Mouse (Mus musculus) CH12.LX (cell line): ENCODE results near the gene Ptpn11. TPM values are rescaled to one million over a fixed set of nuclear protein-coding genes. Genes with fewer than 3 reads are reported as not detected.

Experiments used
- DNase-seq: peaks from one replicate; pipeline ENCODE4 v3.0.0-alpha.2; 2013; ENCODE audit errors: extremely low read depth
- H3K27ac ChIP-seq: 2 replicates; pipeline ENCODE4 v1.5.1; 2012; ENCODE audit warnings: low read depth, mild to moderate bottlenecking, control low read depth, moderate library complexity; ENCODE audit not compliant: insufficient read depth
- H3K27me3 ChIP-seq: replicated peaks from 2 replicates; pipeline ENCODE3; 2012; ENCODE audit warnings: inconsistent platforms
- H3K36me3 ChIP-seq, 2 experiments: replicated peaks in 1 of 2; 2 replicates each; pipeline versions ENCODE3 to v1.6.1; 2012; ENCODE audit warnings: inconsistent platforms in 1 of 2, low read length in 1 of 2, mild to moderate bottlenecking in 1 of 2, mixed read lengths in 1 of 2, moderate library complexity in 1 of 2; ENCODE audit not compliant: control insufficient read depth in 1 of 2, insufficient read depth in 1 of 2
- H3K4me1 ChIP-seq, 2 experiments: 2 replicates each; pipeline ENCODE4 v1.6.1; 2012; ENCODE audit warnings: inconsistent platforms in 1 of 2, moderate library complexity in 1 of 2; ENCODE audit not compliant: insufficient read depth in 2 of 2, control insufficient read depth in 1 of 2
- H3K4me2 ChIP-seq: 2 replicates; pipeline ENCODE4 v1.6.1; 2012; ENCODE audit warnings: low read depth, mild to moderate bottlenecking, control low read depth; ENCODE audit not compliant: poor library complexity, insufficient read depth, severe bottlenecking
- H3K4me3 ChIP-seq, 3 experiments: fragments of 150-350 bp in 1 of 3; sonication (generic) in 1 of 3; replicated peaks in 1 of 3; 2 replicates each; pipeline versions ENCODE3 to v1.5.1; 2011 to 2012; ENCODE audit warnings: low read depth in 2 of 3, low read length in 2 of 3, mild to moderate bottlenecking in 2 of 3, moderate library complexity in 2 of 3, control low read depth in 1 of 3, improper control_type of control experiment in 1 of 3, inconsistent platforms in 1 of 3, mixed read lengths in 1 of 3; ENCODE audit not compliant: poor library complexity in 1 of 3
- H3K79me2 ChIP-seq: replicated peaks from 2 replicates; pipeline ENCODE4 v1.6.1; 2012; ENCODE audit warnings: mild to moderate bottlenecking, moderate library complexity; ENCODE audit not compliant: control insufficient read depth, poor library complexity, insufficient read depth, severe bottlenecking; ENCODE audit errors: extremely low read depth
- H3K9ac ChIP-seq: 2 replicates; pipeline ENCODE4 v1.6.1; 2012; ENCODE audit warnings: low read depth, mild to moderate bottlenecking, control low read depth, moderate library complexity; ENCODE audit not compliant: insufficient read depth
- H3K9me3 ChIP-seq: replicated peaks from 2 replicates; pipeline ENCODE3; 2012; ENCODE audit warnings: low read length, inconsistent platforms, mixed read lengths
- CHD1 ChIP-seq: IDR thresholded peaks from 2 replicates; pipeline ENCODE4 v1.6.1; 2012; ENCODE audit warnings: low read depth, low read length, improper control_type of control experiment, inconsistent platforms
- ELF1 ChIP-seq: IDR thresholded peaks from 2 replicates; pipeline ENCODE4 v1.6.1; 2014; ENCODE audit warnings: low read depth, mild to moderate bottlenecking, inconsistent platforms, low read length, improper control_type of control experiment
- ETS1 ChIP-seq: conservative IDR thresholded peaks from 2 replicates; pipeline ENCODE4 v1.6.1; 2012; ENCODE audit warnings: low read depth, mild to moderate bottlenecking, inconsistent platforms, low read length, improper control_type of control experiment, moderate library complexity
- GABPA ChIP-seq: IDR thresholded peaks from 2 replicates; pipeline ENCODE4 v1.6.1; 2012; ENCODE audit warnings: low read depth, low read length, improper control_type of control experiment, inconsistent platforms; ENCODE audit not compliant: insufficient replicate concordance
- JUN ChIP-seq: IDR thresholded peaks from 2 replicates; pipeline ENCODE4 v1.6.1; 2011; ENCODE audit warnings: low read depth, mild to moderate bottlenecking, low read length, improper control_type of control experiment, moderate library complexity; ENCODE audit not compliant: insufficient read depth
- KAT2A ChIP-seq: IDR thresholded peaks from 2 replicates; pipeline ENCODE4 v1.6.1; 2012; ENCODE audit warnings: low read length, improper control_type of control experiment, inconsistent platforms; ENCODE audit not compliant: insufficient replicate concordance
- MAFK ChIP-seq: IDR thresholded peaks from 2 replicates; pipeline ENCODE4 v1.6.1; 2011; ENCODE audit warnings: low read length, improper control_type of control experiment; ENCODE audit not compliant: insufficient replicate concordance
- MAZ ChIP-seq: IDR thresholded peaks from 2 replicates; pipeline ENCODE4 v1.6.1; 2012; ENCODE audit warnings: low read depth, mild to moderate bottlenecking, inconsistent platforms, low read length, improper control_type of control experiment, moderate library complexity
- MYC ChIP-seq: IDR thresholded peaks from 2 replicates; pipeline ENCODE4 v1.6.1; 2011; ENCODE audit warnings: low read depth, mild to moderate bottlenecking, improper control_type of control experiment, low read length
- NRF1 ChIP-seq: IDR thresholded peaks from 2 replicates; pipeline ENCODE4 v1.6.1; 2014; ENCODE audit warnings: low read depth, mild to moderate bottlenecking, inconsistent platforms, low read length, improper control_type of control experiment, moderate library complexity
- PAX5 ChIP-seq: IDR thresholded peaks from 2 replicates; pipeline ENCODE4 v1.6.1; 2012; ENCODE audit warnings: low read length, inconsistent platforms, mixed read lengths
- POLR2AphosphoS2 ChIP-seq: IDR thresholded peaks from 2 replicates; pipeline ENCODE4 v1.6.1; 2011; ENCODE audit warnings: low read depth, low read length, improper control_type of control experiment
- SMC3 ChIP-seq: IDR thresholded peaks from 2 replicates; pipeline ENCODE4 v1.6.1; 2011; ENCODE audit warnings: low read depth, low read length, improper control_type of control experiment
- TBP ChIP-seq: conservative IDR thresholded peaks from 2 replicates; pipeline ENCODE4 v1.6.1; 2011; ENCODE audit warnings: low read depth, low read length, improper control_type of control experiment
- TCF12 ChIP-seq: IDR thresholded peaks from 2 replicates; pipeline ENCODE4 v1.6.1; 2014; ENCODE audit warnings: low read depth, mild to moderate bottlenecking, inconsistent platforms, low read length, improper control_type of control experiment
- ZKSCAN1 ChIP-seq: IDR thresholded peaks from 2 replicates; pipeline ENCODE4 v1.6.1; 2012; ENCODE audit warnings: low read depth, inconsistent platforms, low read length, improper control_type of control experiment, borderline replicate concordance
- ZMIZ1 ChIP-seq: IDR thresholded peaks from 2 replicates; pipeline ENCODE4 v1.6.1; 2012; ENCODE audit warnings: low read depth, mild to moderate bottlenecking, inconsistent platforms, low read length, improper control_type of control experiment
- dilution Hi-C: fragments of 300-500 bp; cut with MboI; formaldehyde crosslinking; loops from 2 replicates; pipeline ENCODE4 v1.14.3; 2020; ENCODE audit warnings: low sequenced_read_pairs; ENCODE audit not compliant: extremely low pct_unique_long_range_greater_than_20kb, extremely low pct_ligation_motif_present
- in situ Hi-C: fragments of 300-500 bp; cut with MboI; formaldehyde crosslinking; loops from 3 replicates; pipeline ENCODE4 v1.14.3; 2019; ENCODE audit warnings: low sequenced_read_pairs, low pct_ligation_motif_present, low pct_unique_long_range_greater_than_20kb, mixed read lengths
- polyA plus RNA-seq: library from polyadenylated mRNA; unstranded; fragments of >175 nt; gene quantifications from 2 replicates; pipeline ENCODE4 v1.2.1, GENCODE M21; 2012; ENCODE audit warnings: low read depth; ENCODE audit not compliant: insufficient read length
- total RNA-seq, 2 experiments: library from RNA; depleted of rRNA; stranded (reverse); fragments of 300-350 nt in 1 of 2; fragments of >200 nt in 1 of 2; gene quantifications; 2 replicates each; pipeline ENCODE4 v1.2.3; 2012 to 2014

Ptpn11 gene
- total and polyA plus RNA-seq, 3 experiments: 33.2 to 62.8 (median 44.6) TPM

GRCm38 (mm10) chr5:121118345-121118744 is 72.9 kb downstream of the Ptpn11 start:
- Histone ChIP-seq H3K4me2 (no peak overlapping the region), H3K4me3 (no peak overlapping the region), H3K27ac (no peak overlapping the region), H3K9ac (no peak overlapping the region), H3K79me2 (no peaks in the 10 kb centered on the region), H3K36me3 (peaks cover 0 to 1% of the 10 kb centered on the region in 2 experiments), H3K9me3 (no peaks in the 10 kb centered on the region), H3K4me1 (peaks cover 2 to 28% of the 10 kb centered on the region in 2 experiments; a peak in 3 of 4 replicates), H3K27me3 (no peaks in the 10 kb centered on the region)
- no peak for DNase-seq
- dilution Hi-C loops: no loop called here
- in situ Hi-C loops: no loop called here
- TF ChIP-seq TBP (no peak), TCF12 (no peak), PAX5 (no peak), MAZ (no peak), ZKSCAN1 (no peak), MYC (no peak), MAFK (no peak), NRF1 (no peak), ETS1 (no peak), ELF1 (no peak), CHD1 (no peak), POLR2AphosphoS2 (no peak), SMC3 (no peak)

- in situ Hi-C loops: no loop called here
- peaks cover 2 to 22% of the 10 kb centered on the region in 2 experiments; a peak in 2 of 4 replicates for H3K4me1 ChIP-seq
- H3K36me3 ChIP-seq: no peaks in the 10 kb centered on the region
- no peaks in the 10 kb centered on the region for H3K9me3 ChIP-seq
- H3K27ac ChIP-seq: no peak overlapping the region
- H3K9ac ChIP-seq: no peak overlapping the region
- no peak for TF ChIP-seq JUN
- TF ChIP-seq KAT2A: no peak
- no peak for TF ChIP-seq MAFK
- TF ChIP-seq ZMIZ1: no peak
- no peak for TF ChIP-seq GABPA
- DNase-seq: no peak
- dilution Hi-C loops: no loop called here
- no peaks in the 10 kb centered on the region for H3K79me2 ChIP-seq
- no peaks in the 10 kb centered on the region for H3K27me3 ChIP-seq
- H3K4me3 ChIP-seq: no peak overlapping the region
- no peak overlapping the region for H3K4me2 ChIP-seq
These were observed 74.3 kb downstream of the Ptpn11 start for GRCm38 (mm10) chr5:121116941-121117340.
